Mouse (Mus musculus): ENCODE results near the gene Dus4l. TPM values are rescaled to one million over a fixed set of nuclear protein-coding genes. Genes with fewer than 3 reads are reported as not detected.
A peak's percentile ranks its signal among the peaks of the same experiment; 100 is the strongest.

Gene Dus4l
- total RNA-seq, 2 experiments from 2014 or later: 11.7 to 54.4 TPM

- ATAC-seq (replicated peaks; ENCODE audit: low FRiP score, low TSS enrichment, poor library complexity, severe bottlenecking): 0 out of 2 replicates have a peak, but pooled peaks have one; percentile 55
Measured at GRCm38 (mm10) chr12:31604894-31605293, 49.7 kb downstream of the Dus4l start.

DNA sequence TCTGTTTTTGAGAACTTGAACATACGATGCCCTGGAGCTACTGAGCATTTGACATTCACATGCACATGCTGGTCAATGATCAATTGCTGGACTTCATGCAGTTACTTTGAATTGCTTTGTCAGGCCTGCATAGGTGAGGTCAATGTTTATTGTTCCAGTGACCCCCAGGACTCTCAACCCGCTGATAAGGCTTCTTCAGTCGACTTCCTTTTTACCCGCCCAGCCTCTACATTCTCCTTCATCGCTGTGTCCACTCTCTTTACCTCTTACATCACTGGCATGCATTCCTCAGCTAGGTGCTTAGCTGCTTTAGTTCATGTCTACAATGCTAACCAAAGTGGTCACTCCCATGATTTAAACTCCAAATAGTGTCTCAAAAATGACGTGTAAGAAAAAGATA lies 51.0 kb downstream of the Dus4l start:
- ATAC-seq (replicated peaks; ENCODE audit: low FRiP score, low TSS enrichment, poor library complexity, severe bottlenecking): no peak

- no peak for ATAC-seq (replicated peaks; ENCODE audit: low FRiP score, low TSS enrichment, poor library complexity, severe bottlenecking)
Measured at GRCm38 (mm10) chr12:31594296-31594695, 60.3 kb downstream of the Dus4l start.

GRCm38 (mm10) chr12:31592011-31592410 lies 62.6 kb downstream of the Dus4l start:
- ATAC-seq (replicated peaks; ENCODE audit: low FRiP score, low TSS enrichment, poor library complexity, severe bottlenecking): no peak

Other genes starting within 250 kb of the Dus4l start
- 27.1 and 53.1 TPM in 2 replicates for gene Cbll1, start 155.2 kb downstream of the Dus4l start, total RNA-seq (2014; fragmentation: Nextera tagmentation)
- 6.8 and 8.8 TPM in 2 replicates for gene Cbll1, start 155.2 kb downstream of the Dus4l start, total RNA-seq (2017)
- not detected in 2 replicates for gene Slc26a4, start 94.9 kb downstream of the Dus4l start, total RNA-seq (2014; fragmentation: Nextera tagmentation)
- gene Slc26a4, start 94.9 kb downstream of the Dus4l start, total RNA-seq (2017): not detected in 2 replicates
- 75.6 and 85.6 TPM in 2 replicates for gene Bcap29, start 20.2 kb downstream of the Dus4l start, total RNA-seq (2014; fragmentation: Nextera tagmentation)
- gene Bcap29, start 20.2 kb downstream of the Dus4l start, total RNA-seq (2017): 59.7 and 70.3 TPM in 2 replicates
- gene Cog5, start within 50 bp of the Dus4l start, total RNA-seq (2014; fragmentation: Nextera tagmentation): 38.4 and 59.7 TPM in 2 replicates
- gene Cog5, start within 50 bp of the Dus4l start, total RNA-seq (2017): 56.9 and 74.6 TPM in 2 replicates
- not detected in 2 replicates for gene Gpr22, start 59.1 kb upstream of the Dus4l start, total RNA-seq (2014; fragmentation: Nextera tagmentation)
- gene Gpr22, start 59.1 kb upstream of the Dus4l start, total RNA-seq (2017): not detected in 2 replicates

All from megakaryocyte-erythroid progenitor cell, adult 5-6 weeks (primary cell).